ENCODE assay signal across 9 mouse cellular contexts in genomic region chr6:56361348-56362127, GRCm38 (mm10).
DNase-seq lines count a peak whose midpoint lies in the region; ATAC-seq lines count a peak whose summit lies in the region.
"Had no signal": no experiment of that assay in that cellular context is flagged by ENCODE, and none has a peak within 500 bp of the region (broad histone marks: within the 10 kb centered on the region; RNA-seq: fewer than 3 reads in every experiment).

No protein-coding gene starts in this region.

- no peak for ATAC-seq in liver, embryonic 11.5 days (replicated peaks; ENCODE audit: low FRiP score)
- ATAC-seq in embryonic facial prominence, embryonic 14.5 days (ENCODE audit: low read depth), result peak; percentile 75
- peak; percentile 58 for ATAC-seq in hindbrain, embryonic 14.5 days (ENCODE audit: low FRiP score)
- ATAC-seq in neural tube, embryonic 12.5 days (ENCODE audit: low FRiP score, low read depth), result peak; percentile 75
- ATAC-seq: Patski had no signal

- no peak overlapping the region for H3K27ac ChIP-seq in liver, embryonic 11.5 days (ENCODE audit: low read depth, low read length)
- H3K27ac ChIP-seq in embryonic facial prominence, embryonic 14.5 days (replicated peaks; ENCODE audit: low read depth, low read length), result no peak overlapping the region
- peak overlapping the region; percentile 61 for H3K27ac ChIP-seq in hindbrain, embryonic 14.5 days
- no peak overlapping the region for H3K27ac ChIP-seq in neural tube, embryonic 12.5 days

- H3K4me3 ChIP-seq in liver, embryonic 11.5 days (ENCODE audit: low read depth, low read length), result peak overlapping the region; percentile 26; the same call in 1 of the 2 replicates
- peak overlapping the region; percentile 36 for H3K4me3 ChIP-seq in embryonic facial prominence, embryonic 14.5 days (ENCODE audit: low read depth, low read length)
- peak overlapping the region; percentile 46 for H3K4me3 ChIP-seq in hindbrain, embryonic 14.5 days (replicated peaks; ENCODE audit: low read length)
- peak overlapping the region; percentile 45 for H3K4me3 ChIP-seq in neural tube, embryonic 12.5 days

- no peaks in the 10 kb centered on the region for H3K9me3 ChIP-seq in liver, embryonic 11.5 days (ENCODE audit: control insufficient read depth, low read length)
- no peaks in the 10 kb centered on the region for H3K9me3 ChIP-seq in embryonic facial prominence, embryonic 14.5 days (ENCODE audit: control insufficient read depth, low read length)
- no peaks in the 10 kb centered on the region for H3K9me3 ChIP-seq in hindbrain, embryonic 14.5 days (ENCODE audit: control insufficient read depth, low read length)
- H3K9me3 ChIP-seq in neural tube, embryonic 12.5 days, result no peaks in the 10 kb centered on the region

- WGBS in liver, embryonic 11.5 days, result 5% methylated on average over 19 of the region's 19 CpGs
- 3% methylated on average over 19 of the region's 19 CpGs for WGBS in embryonic facial prominence, embryonic 14.5 days
- 2% methylated on average over 19 of the region's 19 CpGs for whole genome bisulfite sequencing in hindbrain, embryonic 14.5 days
- WGBS in neural tube, embryonic 12.5 days, result 2% methylated on average over 19 of the region's 19 CpGs

- no peak overlapping the region for H3K9ac ChIP-seq in liver, embryonic 11.5 days (ENCODE audit: low read depth, low read length)
- peak overlapping the region; percentile 55 for H3K9ac ChIP-seq in embryonic facial prominence, embryonic 14.5 days (ENCODE audit: low read depth, low read length)
- peak overlapping the region; percentile 75 for H3K9ac ChIP-seq in hindbrain, embryonic 14.5 days
- peak overlapping the region; percentile 58 for H3K9ac ChIP-seq in neural tube, embryonic 12.5 days

- peak overlapping the region; percentile 60 for H3K4me2 ChIP-seq in liver, embryonic 11.5 days
- peak overlapping the region; percentile 78 for H3K4me2 ChIP-seq in embryonic facial prominence, embryonic 14.5 days (ENCODE audit: low read depth, low read length)
- H3K4me2 ChIP-seq in hindbrain, embryonic 14.5 days (replicated peaks), result peak overlapping the region; percentile 97
- H3K4me2 ChIP-seq in neural tube, embryonic 12.5 days (replicated peaks), result peak overlapping the region; percentile 93

- H3K36me3 ChIP-seq in liver, embryonic 11.5 days (ENCODE audit: control insufficient read depth, insufficient read depth, low read length), result no peaks in the 10 kb centered on the region
- no peaks in the 10 kb centered on the region for H3K36me3 ChIP-seq in embryonic facial prominence, embryonic 14.5 days (ENCODE audit: control insufficient read depth, insufficient read depth, low read length)
- H3K36me3 ChIP-seq in hindbrain, embryonic 14.5 days (replicated peaks; ENCODE audit: control insufficient read depth, insufficient read depth), result no peaks in the 10 kb centered on the region
- H3K36me3 ChIP-seq in neural tube, embryonic 12.5 days, result no peaks in the 10 kb centered on the region

- peaks cover 15% of the 10 kb centered on the region for H3K27me3 ChIP-seq in liver, embryonic 11.5 days (replicated peaks; ENCODE audit: control insufficient read depth, insufficient read depth, low read length)
- peaks cover 6% of the 10 kb centered on the region; the same call in 1 of the 2 replicates for H3K27me3 ChIP-seq in embryonic facial prominence, embryonic 14.5 days (replicated peaks; ENCODE audit: control insufficient read depth, insufficient read depth, low read length)
- no peaks in the 10 kb centered on the region for H3K27me3 ChIP-seq in hindbrain, embryonic 14.5 days (ENCODE audit: control insufficient read depth, insufficient read depth, low read length)
- H3K27me3 ChIP-seq in neural tube, embryonic 12.5 days (replicated peaks), result no peaks in the 10 kb centered on the region

- peaks cover 3% of the 10 kb centered on the region; the same call in 1 of the 2 replicates for H3K4me1 ChIP-seq in liver, embryonic 11.5 days (replicated peaks; ENCODE audit: control insufficient read depth, insufficient read depth, low read length)
- H3K4me1 ChIP-seq in embryonic facial prominence, embryonic 14.5 days (ENCODE audit: control insufficient read depth, insufficient read depth, low read length), result peaks cover 10% of the 10 kb centered on the region; the same call in 1 of the 2 replicates
- peaks cover 5% of the 10 kb centered on the region; the same call in 1 of the 2 replicates for H3K4me1 ChIP-seq in hindbrain, embryonic 14.5 days (replicated peaks; ENCODE audit: control insufficient read depth, insufficient read depth, low read length)
- H3K4me1 ChIP-seq in neural tube, embryonic 12.5 days, result peaks cover 13% of the 10 kb centered on the region

- peak; percentile 32 for DNase-seq in liver, embryonic 11.5 days (ENCODE audit: low spot score)
- no peak for DNase-seq in liver
- DNase-seq in embryonic facial prominence, embryonic 14.5 days (ENCODE audit: low spot score), result no peak
- DNase-seq in hindbrain, embryonic 14.5 days (ENCODE audit: low spot score), result no peak
- no peak for DNase-seq in urinary bladder, postnatal 25 days (ENCODE audit: low spot score)
- no peak for DNase-seq in urinary bladder, postnatal 4 days (ENCODE audit: low spot score in 2 of 2)
- no peak for DNase-seq in urinary bladder, postnatal 36 days (ENCODE audit: low spot score in 2 of 2)
